Mouse (Mus musculus) myocyte (in vitro differentiated cells): ENCODE data around the gene Chn2. TPM values are rescaled to one million over a fixed set of nuclear protein-coding genes. Genes with fewer than 3 reads are reported as not detected.
A peak's percentile ranks its signal among the peaks of the same experiment; 100 is the strongest.

Experiments
- H3K27me3 ChIP-seq: one replicate; pipeline ENCODE4 v1.6.1; 2011; ENCODE audit not compliant: control insufficient read depth, insufficient read depth, insufficient read length
- H3K36me3 ChIP-seq: one replicate; pipeline ENCODE4 v1.6.1; 2011; ENCODE audit not compliant: control insufficient read depth, insufficient read depth
- H3K4me2 ChIP-seq: one replicate; pipeline ENCODE4 v1.6.1; 2011; ENCODE audit warnings: low read depth, control low read depth
- H3K4me3 ChIP-seq: one replicate; pipeline ENCODE4 v1.5.1; 2011; ENCODE audit warnings: mild to moderate bottlenecking, control low read depth, moderate library complexity
- H3K79me2 ChIP-seq: one replicate; pipeline ENCODE4 v1.6.1; 2011; ENCODE audit not compliant: control insufficient read depth, insufficient read depth
- H3ac ChIP-seq: one replicate; pipeline ENCODE4 v1.6.1; 2011; ENCODE audit not compliant: control insufficient read depth, insufficient read length
- CEBPB ChIP-seq: IDR thresholded peaks from 2 replicates; pipeline ENCODE4 v1.6.1; 2011; ENCODE audit warnings: mild to moderate bottlenecking, moderate library complexity; ENCODE audit not compliant: poor library complexity, insufficient read depth, severe bottlenecking
- E2F4 ChIP-seq: IDR thresholded peaks from one replicate; pipeline ENCODE4 v1.6.1; 2011; ENCODE audit warnings: mild to moderate bottlenecking, control low read depth, moderate library complexity; ENCODE audit not compliant: insufficient read depth
- MAX ChIP-seq: IDR thresholded peaks from one replicate; pipeline ENCODE4 v1.6.1; 2011; ENCODE audit warnings: low read depth, mild to moderate bottlenecking, control low read depth
- MYOD1 ChIP-seq, 3 experiments: IDR thresholded peaks; one replicate each; pipeline ENCODE4 v1.6.1; 2011; ENCODE audit warnings: control low read depth in 2 of 3, low read depth in 2 of 3, mild to moderate bottlenecking in 2 of 3, moderate library complexity in 1 of 3; ENCODE audit not compliant: insufficient read length in 2 of 3, control insufficient read depth in 1 of 3
- MYOG ChIP-seq, 3 experiments: IDR thresholded peaks; one replicate each; pipeline ENCODE4 v1.6.1; 2011; ENCODE audit warnings: control low read depth in 2 of 3, low read depth in 2 of 3, mild to moderate bottlenecking in 2 of 3; ENCODE audit not compliant: insufficient read length in 2 of 3, control insufficient read depth in 1 of 3, insufficient read depth in 1 of 3
- POLR2A ChIP-seq: IDR thresholded peaks from one replicate; pipeline ENCODE4 v1.6.1; 2011; ENCODE audit warnings: low read depth, mild to moderate bottlenecking, control low read depth, moderate library complexity; ENCODE audit not compliant: insufficient read length
- POLR2AphosphoS2 ChIP-seq: IDR thresholded peaks from one replicate; pipeline ENCODE4 v1.6.1; 2011; ENCODE audit warnings: low read depth, control low read depth; ENCODE audit not compliant: insufficient read length
- REST ChIP-seq: IDR thresholded peaks from one replicate; pipeline ENCODE4 v1.6.1; 2011; ENCODE audit warnings: mild to moderate bottlenecking, control low read depth, moderate library complexity; ENCODE audit not compliant: insufficient read depth, insufficient read length
- SRF ChIP-seq: IDR thresholded peaks from one replicate; pipeline ENCODE4 v1.6.1; 2011; ENCODE audit warnings: low read depth; ENCODE audit not compliant: control insufficient read depth, insufficient read length
- TCF12 ChIP-seq: IDR thresholded peaks from one replicate; pipeline ENCODE4 v1.6.1; 2011; ENCODE audit warnings: mild to moderate bottlenecking, control low read depth; ENCODE audit not compliant: poor library complexity, insufficient read depth, severe bottlenecking
- TCF3 ChIP-seq: IDR thresholded peaks from one replicate; pipeline ENCODE4 v1.6.1; 2011; ENCODE audit warnings: low read depth, control low read depth; ENCODE audit not compliant: insufficient read length
- USF1 ChIP-seq: IDR thresholded peaks from one replicate; pipeline ENCODE4 v1.6.1; 2011; ENCODE audit warnings: low read depth, mild to moderate bottlenecking, control low read depth, moderate library complexity
- polyA plus RNA-seq: library from polyadenylated mRNA; unstranded; fragments of >200 nt; fragmentation: generic; extraction: Trizol; gene quantifications from one replicate; pipeline ENCODE4 v1.2.1, GENCODE M21; 2012; ENCODE audit warnings: missing spikeins

Gene Chn2
- polyA plus RNA-seq, 1 experiment, result 6.5 TPM

- H3ac ChIP-seq, result no peak overlapping the region
- H3K4me3 ChIP-seq, result no peak overlapping the region
- TF ChIP-seq SRF, result no peak
- TF ChIP-seq TCF3, result no peak
- TF ChIP-seq TCF12, result no peak
- no peak for TF ChIP-seq MYOG (IDR thresholded peaks at IDR 0.05; ENCODE audit: control insufficient read depth in 1 of 3, insufficient read depth in 1 of 3, insufficient read length in 2 of 3, low read depth in 2 of 3)
- no peak for TF ChIP-seq POLR2A
- no peak for TF ChIP-seq MAX
- TF ChIP-seq CEBPB, result no peak
- no peaks in the 10 kb centered on the region for H3K36me3 ChIP-seq
- no peaks in the 10 kb centered on the region for H3K79me2 ChIP-seq
- H3K27me3 ChIP-seq, result no peaks in the 10 kb centered on the region
- H3K4me2 ChIP-seq, result no peak overlapping the region
Observed at GRCm38 (mm10) chr6:54030776-54031175, 8.6 kb upstream of the Chn2 start.

GRCm38 (mm10) chr6:54034471-54034870, 4.9 kb upstream of the Chn2 start:
- no peaks in the 10 kb centered on the region for H3K79me2 ChIP-seq
- no peak overlapping the region for H3K4me3 ChIP-seq
- no peak overlapping the region for H3ac ChIP-seq
- H3K4me2 ChIP-seq, result peak overlapping the region; percentile 32
- TF ChIP-seq SRF, result no peak
- TF ChIP-seq E2F4, result no peak
- no peak for TF ChIP-seq POLR2A
- peak in 1 of 3 experiments; percentile 19 for TF ChIP-seq MYOG (IDR thresholded peaks at IDR 0.05; ENCODE audit: control insufficient read depth in 1 of 3, insufficient read depth in 1 of 3, insufficient read length in 2 of 3, low read depth in 2 of 3)
- TF ChIP-seq USF1, result no peak
- TF ChIP-seq MYOD1 (IDR thresholded peaks at IDR 0.05; ENCODE audit: control insufficient read depth in 1 of 3, insufficient read length in 2 of 3, low read depth in 2 of 3), result peak in 1 of 3 experiments; percentile 34
- no peak for TF ChIP-seq CEBPB
- no peak for TF ChIP-seq TCF3
- no peak for TF ChIP-seq REST
- no peak for TF ChIP-seq POLR2AphosphoS2
- TF ChIP-seq MAX, result no peak
- TF ChIP-seq TCF12, result no peak
- no peaks in the 10 kb centered on the region for H3K27me3 ChIP-seq
- no peaks in the 10 kb centered on the region for H3K36me3 ChIP-seq

- Histone ChIP-seq H3K4me3 (no peak overlapping the region), H3ac (no peak overlapping the region), H3K4me2 (no peak overlapping the region), H3K27me3 (no peaks in the 10 kb centered on the region), H3K79me2 (no peaks in the 10 kb centered on the region), H3K36me3 (no peaks in the 10 kb centered on the region)
- TF ChIP-seq MAX, result no peak
- TF ChIP-seq POLR2A, result no peak
- no peak for TF ChIP-seq POLR2AphosphoS2
- TF ChIP-seq USF1, result no peak
- TF ChIP-seq E2F4, result no peak
- no peak for TF ChIP-seq REST
- TF ChIP-seq MYOG (IDR thresholded peaks at IDR 0.05; ENCODE audit: control insufficient read depth in 1 of 3, insufficient read depth in 1 of 3, insufficient read length in 2 of 3, low read depth in 2 of 3), result no peak
- TF ChIP-seq CEBPB, result no peak
Observed at GRCm38 (mm10) chr6:54035548-54035947, 3.8 kb upstream of the Chn2 start.

- Histone ChIP-seq H3K4me3 (peak overlapping the region; percentile 31), H3K79me2 (no peaks in the 10 kb centered on the region), H3K36me3 (no peaks in the 10 kb centered on the region), H3K27me3 (no peaks in the 10 kb centered on the region), H3K4me2 (peak overlapping the region; percentile 90), H3ac (peak overlapping the region; percentile 43)
- TF ChIP-seq REST (no peak), MAX (no peak), CEBPB (no peak), TCF12 (no peak), MYOD1 (IDR thresholded peaks at IDR 0.05; ENCODE audit: control insufficient read depth in 1 of 3, insufficient read length in 2 of 3, low read depth in 2 of 3) (no peak), POLR2AphosphoS2 (no peak), TCF3 (no peak), POLR2A (no peak), USF1 (no peak), E2F4 (no peak), MYOG (IDR thresholded peaks at IDR 0.05; ENCODE audit: control insufficient read depth in 1 of 3, insufficient read depth in 1 of 3, insufficient read length in 2 of 3, low read depth in 2 of 3) (no peak), SRF (no peak)
Observed at GRCm38 (mm10) chr6:54038866-54039265, 488 bp upstream of the Chn2 start.

- Histone ChIP-seq H3K79me2 (no peaks in the 10 kb centered on the region), H3K4me2 (peak overlapping the region; percentile 90), H3K4me3 (peak overlapping the region; percentile 31), H3ac (peak overlapping the region; percentile 43), H3K36me3 (no peaks in the 10 kb centered on the region), H3K27me3 (no peaks in the 10 kb centered on the region)
- no peak for TF ChIP-seq TCF12
- no peak for TF ChIP-seq REST
- no peak for TF ChIP-seq SRF
- TF ChIP-seq POLR2A, result peak; percentile 72
- TF ChIP-seq E2F4, result no peak
Observed at GRCm38 (mm10) chr6:54039805-54040447, 572 bp downstream of the Chn2 start.
